Mouse (Mus musculus) liver, adult 2 months (tissue): Measurements from ENCODE around the gene Degs1.

Experiments
- CTCF ChIP-seq: fragments of 200-500 bp; IDR thresholded peaks from 2 replicates; pipeline ENCODE4 v1.5.1; 2011; ENCODE audit warnings: low read depth, low read length, control low read depth
- POLR2A ChIP-seq: fragments of 200-500 bp; IDR thresholded peaks from 2 replicates; pipeline ENCODE4 v1.6.1; 2011; ENCODE audit warnings: low read length, control low read depth; ENCODE audit not compliant: insufficient read depth; ENCODE audit errors: extremely low read depth

- TF ChIP-seq CTCF (no peak), POLR2A (no peak)
Measured at GRCm38 (mm10) chr1:182323139-182323538, 40.5 kb upstream of the Degs1 start.
